Mouse (Mus musculus) embryonic fibroblast, embryonic 13.5 days (primary cell): ENCODE measurements around the gene Als2.

Experiments used
- CTCF ChIP-seq: IDR thresholded peaks from 2 replicates; pipeline ENCODE4 v1.5.1; 2011; ENCODE audit warnings: mild to moderate bottlenecking, control low read depth, low read length, moderate library complexity, borderline replicate concordance; ENCODE audit not compliant: insufficient read depth
- POLR2A ChIP-seq: IDR thresholded peaks from 2 replicates; pipeline ENCODE4 v1.6.1; 2011; ENCODE audit warnings: low read depth, mild to moderate bottlenecking, control low read depth, low read length, moderate library complexity

- TF ChIP-seq CTCF (no peak), POLR2A (no peak)
These were observed 34.7 kb downstream of the Als2 start for GRCm38 (mm10) chr1:59202367-59202766.
